Mouse (Mus musculus): ENCODE measurements around the gene Hoxb5.

The Hoxb5 gene

DNA sequence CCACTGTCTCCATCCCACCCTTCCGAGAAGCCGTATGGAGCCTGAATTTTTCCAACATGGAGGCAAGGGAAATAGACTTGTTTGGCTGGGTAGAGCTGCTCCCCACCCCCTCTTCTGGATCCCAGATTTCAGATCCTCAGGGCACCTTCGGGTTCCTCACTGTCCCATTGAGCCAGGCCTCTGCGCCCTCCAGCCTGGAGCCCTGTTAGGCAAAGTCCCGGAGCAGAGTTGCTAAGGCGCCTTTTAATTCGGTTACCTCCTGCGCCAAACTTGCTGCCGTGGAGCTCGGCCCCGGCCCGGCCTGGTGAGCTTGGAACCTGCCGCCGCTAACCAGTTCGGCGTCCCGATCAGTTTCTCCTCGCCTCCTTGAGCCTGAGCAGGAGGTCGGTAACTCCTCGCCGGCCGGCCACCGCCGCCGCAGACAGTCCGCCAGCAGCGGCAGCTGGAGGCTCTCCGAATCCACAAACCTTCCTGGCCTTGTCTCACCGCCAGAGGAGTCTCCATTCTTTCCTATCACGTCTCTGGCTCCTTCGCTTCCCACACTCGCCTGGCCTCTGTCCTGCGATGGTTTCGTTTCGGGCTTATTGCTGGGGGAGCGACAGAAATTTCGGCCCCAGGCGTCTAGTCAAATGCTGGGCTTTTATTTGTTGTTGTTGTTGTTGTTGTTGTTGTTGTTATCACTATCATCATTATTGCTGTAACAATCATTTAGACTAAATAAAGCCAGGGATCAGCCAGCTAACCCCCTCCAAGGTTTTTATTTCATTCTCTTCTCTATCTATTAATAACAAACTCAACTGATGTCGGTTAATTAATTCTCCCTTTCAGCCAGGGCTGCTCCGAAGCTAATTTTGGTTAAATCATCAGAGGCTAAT is 38.8 kb downstream of the Hoxb5 start:
- DNase-seq (ENCODE audit: low spot score) = no peak

GRCm38 (mm10) chr11:96342576-96342930 is 39.4 kb downstream of the Hoxb5 start:
- no peak for DNase-seq (ENCODE audit: low spot score)

GRCm38 (mm10) chr11:96343206-96343745 is 40.1 kb downstream of the Hoxb5 start:
- DNase-seq (ENCODE audit: low spot score) = no peak

GRCm38 (mm10) chr11:96344061-96344877 is 41.1 kb downstream of the Hoxb5 start:
- no peak for DNase-seq (ENCODE audit: low spot score)

GRCm38 (mm10) chr11:96344878-96345159 is 41.7 kb downstream of the Hoxb5 start:
- no peak for DNase-seq (ENCODE audit: low spot score)

- no peak for DNase-seq (ENCODE audit: low spot score)
Measured at GRCm38 (mm10) chr11:96345220-96345892, 42.2 kb downstream of the Hoxb5 start.

- DNase-seq (ENCODE audit: low spot score) = no peak
Measured at GRCm38 (mm10) chr11:96345893-96346806, 43.0 kb downstream of the Hoxb5 start.

- no peak for DNase-seq (ENCODE audit: low spot score)
Measured at GRCm38 (mm10) chr11:96346916-96347520, 43.9 kb downstream of the Hoxb5 start.

- no peak for DNase-seq (ENCODE audit: low spot score)
Measured at GRCm38 (mm10) chr11:96347717-96348116, 44.6 kb downstream of the Hoxb5 start.

DNA sequence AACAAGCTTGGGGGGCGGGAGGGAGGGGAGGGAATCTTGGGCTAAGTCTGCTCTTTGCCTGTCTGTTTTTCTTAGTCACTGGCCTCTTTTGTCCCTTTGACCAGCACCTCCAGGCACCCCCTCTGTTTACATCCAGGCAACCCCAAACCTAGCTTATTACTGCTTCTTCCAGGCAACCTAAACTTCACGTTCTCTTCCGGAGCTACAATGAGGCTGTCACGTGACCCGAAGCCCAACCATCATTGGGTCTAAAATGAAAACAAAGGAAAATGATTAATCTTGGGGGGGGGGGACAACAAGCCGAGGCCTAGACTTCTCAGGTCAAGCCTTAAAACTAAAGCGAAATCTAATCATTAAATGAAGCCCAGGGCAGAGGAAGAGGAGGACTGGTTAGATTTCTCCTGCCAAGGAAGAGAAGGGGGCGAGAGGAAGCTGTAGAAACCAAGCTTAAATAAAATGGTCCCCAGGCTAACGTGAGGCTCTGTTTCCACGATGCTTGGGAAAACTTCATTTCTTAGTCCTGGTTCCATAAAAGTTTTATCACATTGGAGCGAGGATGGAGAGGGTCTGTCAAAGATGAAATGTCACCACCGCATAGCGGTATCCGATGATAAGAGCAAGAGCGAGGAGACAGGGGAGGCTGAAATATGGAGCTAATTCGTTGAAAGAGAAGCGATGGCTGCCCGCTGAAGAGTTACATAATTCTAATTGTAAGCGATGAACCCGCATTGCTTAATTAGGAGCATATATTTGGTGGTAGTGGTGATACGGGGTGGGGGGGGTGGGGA is 45.2 kb downstream of the Hoxb5 start:
- no peak for DNase-seq (ENCODE audit: low spot score)

- no peak for DNase-seq (ENCODE audit: low spot score)
Measured at GRCm38 (mm10) chr11:96348988-96349387, 45.9 kb downstream of the Hoxb5 start.

GRCm38 (mm10) chr11:96349491-96350340 is 46.6 kb downstream of the Hoxb5 start:
- no peak for DNase-seq (ENCODE audit: low spot score)

GRCm38 (mm10) chr11:96350341-96350624 is 47.1 kb downstream of the Hoxb5 start, which contains the start of gene Hoxb2:
Gene Hoxb2 (plus strand): TSS chr11:96350525.
- no peak for DNase-seq (ENCODE audit: low spot score)

DNA sequence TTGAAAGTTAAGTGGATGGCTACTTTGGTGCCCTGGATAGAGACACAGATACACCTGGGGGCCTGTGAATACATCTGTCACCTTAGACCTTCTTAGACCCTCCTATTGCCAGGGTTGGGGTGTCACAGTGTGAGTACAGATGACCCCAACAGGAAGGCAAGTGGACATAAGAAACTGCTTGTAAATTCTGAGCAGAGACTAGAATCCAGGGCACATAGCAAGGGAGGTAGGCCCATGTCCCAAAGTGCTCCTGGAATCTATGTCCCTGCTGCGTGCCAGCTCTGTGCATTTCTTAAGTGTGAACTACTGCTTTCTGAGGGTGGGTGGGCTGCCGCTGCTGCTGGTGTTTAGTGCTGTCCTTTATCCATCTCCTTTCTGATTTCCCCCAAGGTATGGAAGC is 47.7 kb downstream of the Hoxb5 start:
- DNase-seq (ENCODE audit: low spot score) = no peak

GRCm38 (mm10) chr11:96351312-96351711 is 48.2 kb downstream of the Hoxb5 start:
- no peak for DNase-seq (ENCODE audit: low spot score)

- no peak for DNase-seq (ENCODE audit: low spot score)
Measured at GRCm38 (mm10) chr11:96351831-96352230, 48.7 kb downstream of the Hoxb5 start.

GRCm38 (mm10) chr11:96352691-96353521 is 49.8 kb downstream of the Hoxb5 start:
- DNase-seq (ENCODE audit: low spot score) = no peak

- no peak for DNase-seq (ENCODE audit: low spot score)
Measured at GRCm38 (mm10) chr11:96353522-96353841, 50.3 kb downstream of the Hoxb5 start.

GRCm38 (mm10) chr11:96353939-96354338 is 50.8 kb downstream of the Hoxb5 start:
- DNase-seq (ENCODE audit: low spot score) = no peak

All from urinary bladder, postnatal 10 days (tissue).